Mouse (Mus musculus) c-Kit-positive CD71-positive TER-119-negative erythroid progenitor cells, embryonic 14.5 days (primary cell): ENCODE data around the gene Urad.

Experiments used
- DNase-seq: peaks from one replicate; pipeline ENCODE4 v3.0.0-alpha.2; 2013; ENCODE audit warnings: low read depth

Gene Urad

GRCm38 (mm10) chr5:147323237-147323917 lies 1.1 kb upstream of the Urad start:
- peak; percentile 56 for DNase-seq

- peak; percentile 31 for DNase-seq
These were observed 2.6 kb downstream of the Urad start for GRCm38 (mm10) chr5:147319653-147320052.

GRCm38 (mm10) chr5:147317991-147318390 lies 4.2 kb downstream of the Urad start:
- DNase-seq = no peak

GRCm38 (mm10) chr5:147317321-147317720 lies 4.9 kb downstream of the Urad start:
- no peak for DNase-seq

- no peak for DNase-seq
These were observed 6.7 kb downstream of the Urad start for GRCm38 (mm10) chr5:147315432-147316075.

- no peak for DNase-seq
These were observed 7.4 kb downstream of the Urad start for GRCm38 (mm10) chr5:147314646-147315431.

GRCm38 (mm10) chr5:147312830-147313685 lies 9.2 kb downstream of the Urad start:
- DNase-seq = no peak

- DNase-seq = no peak
These were observed 12.5 kb downstream of the Urad start for GRCm38 (mm10) chr5:147309786-147310185.

- no peak for DNase-seq
These were observed 13.8 kb downstream of the Urad start for GRCm38 (mm10) chr5:147308451-147308850.

- DNase-seq = no peak
These were observed 14.8 kb downstream of the Urad start for GRCm38 (mm10) chr5:147307398-147307785.

- DNase-seq = no peak
These were observed 15.4 kb downstream of the Urad start, which contains the start of gene Cdx2 for GRCm38 (mm10) chr5:147306638-147307397. Gene Cdx2, minus strand, starts transcription at chr5:147307270.

- DNase-seq = no peak
These were observed 16.2 kb downstream of the Urad start for GRCm38 (mm10) chr5:147305856-147306637.

GRCm38 (mm10) chr5:147305166-147305565 lies 17.1 kb downstream of the Urad start:
- no peak for DNase-seq

GRCm38 (mm10) chr5:147304276-147305155 lies 17.7 kb downstream of the Urad start:
- no peak for DNase-seq

- DNase-seq = no peak
These were observed 19.4 kb downstream of the Urad start for GRCm38 (mm10) chr5:147302746-147303400.

- DNase-seq = no peak
These were observed 20.1 kb downstream of the Urad start for GRCm38 (mm10) chr5:147302141-147302540.

GRCm38 (mm10) chr5:147301781-147302070 lies 20.5 kb downstream of the Urad start:
- no peak for DNase-seq

- DNase-seq = no peak
These were observed 21.1 kb downstream of the Urad start for GRCm38 (mm10) chr5:147300917-147301780.
